Mouse (Mus musculus) olfactory bulb, adult 2 months (tissue): ENCODE results near the gene Tex14.

Source experiments
- CTCF ChIP-seq: fragments of 200-500 bp; IDR thresholded peaks from 2 replicates; pipeline ENCODE4 v1.5.1; 2012; ENCODE audit warnings: low read depth, mild to moderate bottlenecking, low read length, moderate library complexity; ENCODE audit not compliant: insufficient read depth
- POLR2A ChIP-seq: fragments of 200-500 bp; IDR thresholded peaks from 2 replicates; pipeline ENCODE4 v1.6.1; 2012; ENCODE audit warnings: mild to moderate bottlenecking, low read depth, low read length, moderate library complexity; ENCODE audit not compliant: insufficient read depth

- no peak for TF ChIP-seq CTCF
- no peak for TF ChIP-seq POLR2A
These were observed 182.5 kb downstream of the Tex14 start for GRCm38 (mm10) chr11:87587211-87587874.
